Mouse (Mus musculus): ENCODE results near the gene Sfn. TPM values are rescaled to one million over a fixed set of nuclear protein-coding genes. Genes with fewer than 3 reads are reported as not detected.

The Sfn gene
- polyA plus RNA-seq, 1 experiment from 2014 or later: 339 TPM

GRCm38 (mm10) chr4:133559846-133560245, 42.1 kb downstream of the Sfn start:
- H3K9me3 ChIP-seq (replicated peaks; ENCODE audit: control insufficient read depth, low read length): 0 out of 2 replicates have a peak, but pooled peaks cover 4% of the 10 kb centered on the region
- H3K36me3 ChIP-seq (ENCODE audit: control insufficient read depth, insufficient read depth, low read length): no peaks in the 10 kb centered on the region
- no peak for ATAC-seq (ENCODE audit: insufficient read depth, low FRiP score)
- H3K4me1 ChIP-seq (ENCODE audit: control insufficient read depth, insufficient read depth, low read length): no peaks in the 10 kb centered on the region
- H3K4me2 ChIP-seq (ENCODE audit: low read depth, low read length): no peak overlapping the region
- 71% methylated on average over 4 of the region's 4 CpGs for WGBS
- H3K27ac ChIP-seq (ENCODE audit: low read length): no peak overlapping the region
- H3K4me3 ChIP-seq (replicated peaks; ENCODE audit: low read length): no peak overlapping the region
- no peaks in the 10 kb centered on the region for H3K27me3 ChIP-seq (ENCODE audit: control insufficient read depth, insufficient read depth, low read length)
- H3K9ac ChIP-seq (ENCODE audit: low read length): no peak overlapping the region

GRCm38 (mm10) chr4:133557041-133557717, 44.8 kb downstream of the Sfn start:
- H3K27me3 ChIP-seq (ENCODE audit: control insufficient read depth, insufficient read depth, low read length): no peaks in the 10 kb centered on the region
- no peaks in the 10 kb centered on the region for H3K9me3 ChIP-seq (replicated peaks; ENCODE audit: control insufficient read depth, low read length)
- no peak overlapping the region for H3K9ac ChIP-seq (ENCODE audit: low read length)
- ATAC-seq (ENCODE audit: insufficient read depth, low FRiP score): peak; percentile 39; the same call in 1 of the 2 replicates
- H3K4me2 ChIP-seq (ENCODE audit: low read depth, low read length): no peak overlapping the region
- no peak overlapping the region for H3K4me3 ChIP-seq (replicated peaks; ENCODE audit: low read length)
- no peak overlapping the region for H3K27ac ChIP-seq (ENCODE audit: low read length)
- 29% methylated on average over 10 of the region's 10 CpGs for WGBS
- no peaks in the 10 kb centered on the region for H3K36me3 ChIP-seq (ENCODE audit: control insufficient read depth, insufficient read depth, low read length)
- H3K4me1 ChIP-seq (ENCODE audit: control insufficient read depth, insufficient read depth, low read length): no peaks in the 10 kb centered on the region

GRCm38 (mm10) chr4:133553448-133554330, 48.3 kb downstream of the Sfn start:
- no peaks in the 10 kb centered on the region for H3K36me3 ChIP-seq (ENCODE audit: control insufficient read depth, insufficient read depth, low read length)
- 0 out of 2 replicates have a peak, but pooled peaks have one; percentile 16 for ATAC-seq (ENCODE audit: insufficient read depth, low FRiP score)
- 58% methylated on average over 19 of the region's 19 CpGs for WGBS
- H3K27me3 ChIP-seq (ENCODE audit: control insufficient read depth, insufficient read depth, low read length): no peaks in the 10 kb centered on the region
- H3K9me3 ChIP-seq (replicated peaks; ENCODE audit: control insufficient read depth, low read length): no peaks in the 10 kb centered on the region
- H3K4me1 ChIP-seq (ENCODE audit: control insufficient read depth, insufficient read depth, low read length): no peaks in the 10 kb centered on the region
- peak overlapping the region; percentile 55 for H3K9ac ChIP-seq (ENCODE audit: low read length)
- H3K27ac ChIP-seq (ENCODE audit: low read length): peak overlapping the region; percentile 73
- H3K4me2 ChIP-seq (ENCODE audit: low read depth, low read length): peak overlapping the region; percentile 43
- peak overlapping the region; percentile 29 for H3K4me3 ChIP-seq (replicated peaks; ENCODE audit: low read length)

GRCm38 (mm10) chr4:133552768-133553447, 49.1 kb downstream of the Sfn start, which contains the start of gene Nr0b2:
Gene Nr0b2 (plus strand): TSS chr4:133553376.
- H3K36me3 ChIP-seq (ENCODE audit: control insufficient read depth, insufficient read depth, low read length): no peaks in the 10 kb centered on the region
- H3K27me3 ChIP-seq (ENCODE audit: control insufficient read depth, insufficient read depth, low read length): no peaks in the 10 kb centered on the region
- peak; percentile 75 for ATAC-seq (ENCODE audit: insufficient read depth, low FRiP score)
- peak within 1 kb of the TSS; percentile 43 for H3K4me2 ChIP-seq (ENCODE audit: low read depth, low read length)
- H3K4me1 ChIP-seq (ENCODE audit: control insufficient read depth, insufficient read depth, low read length): no peaks in the 10 kb centered on the region
- WGBS: 46% methylated on average over 10 of the region's 10 CpGs
- peak within 1 kb of the TSS; percentile 29 for H3K4me3 ChIP-seq (replicated peaks; ENCODE audit: low read length)
- H3K9ac ChIP-seq (ENCODE audit: low read length): peak within 1 kb of the TSS; percentile 55
- H3K9me3 ChIP-seq (replicated peaks; ENCODE audit: control insufficient read depth, low read length): no peaks in the 10 kb centered on the region
- H3K27ac ChIP-seq (ENCODE audit: low read length): peak within 1 kb of the TSS; percentile 73

DNA sequence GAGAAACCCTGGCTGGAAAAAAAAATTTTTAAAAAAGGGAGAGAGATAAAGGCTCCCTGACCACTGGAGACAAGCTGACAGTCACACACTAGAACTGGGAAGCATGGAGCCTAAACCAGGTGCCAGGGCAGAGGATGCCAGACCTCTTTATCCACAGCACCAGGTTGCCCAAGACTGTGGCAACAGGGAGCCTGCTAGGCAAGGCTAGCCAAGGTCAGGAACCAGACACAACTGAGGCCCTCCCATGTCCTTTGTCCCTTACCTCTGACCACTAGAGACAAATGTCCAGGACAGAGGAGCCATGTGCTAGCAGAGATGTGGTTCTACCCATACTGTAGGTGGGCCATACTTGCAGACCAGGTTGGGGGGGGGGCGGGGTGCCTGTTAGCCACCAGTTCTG, 49.9 kb downstream of the Sfn start:
- no peaks in the 10 kb centered on the region for H3K36me3 ChIP-seq (ENCODE audit: control insufficient read depth, insufficient read depth, low read length)
- no peaks in the 10 kb centered on the region for H3K9me3 ChIP-seq (replicated peaks; ENCODE audit: control insufficient read depth, low read length)
- no peak overlapping the region; the same call in 1 of the 2 replicates for H3K27ac ChIP-seq (ENCODE audit: low read length)
- 64% methylated on average over 1 of the region's 1 CpGs for WGBS
- H3K9ac ChIP-seq (ENCODE audit: low read length): no peak overlapping the region
- H3K4me1 ChIP-seq (ENCODE audit: control insufficient read depth, insufficient read depth, low read length): no peaks in the 10 kb centered on the region
- no peaks in the 10 kb centered on the region for H3K27me3 ChIP-seq (ENCODE audit: control insufficient read depth, insufficient read depth, low read length)
- no peak overlapping the region for H3K4me2 ChIP-seq (ENCODE audit: low read depth, low read length)
- no peak for ATAC-seq (ENCODE audit: insufficient read depth, low FRiP score)
- no peak overlapping the region for H3K4me3 ChIP-seq (replicated peaks; ENCODE audit: low read length)

Small RNA genes within 50 kb of the gene (microRNA-seq; reads per million reads assigned to microRNA genes)
- gene Gm23158: not detected

Other genes with a start within 250 kb of the Sfn start
- gene Wdtc1, start 248.7 kb downstream of the Sfn start, polyA plus RNA-seq (2015; fragmentation: Nextera tagmentation; extraction: Ambion mirVana): 12.9 and 14.8 TPM in 2 replicates
- gene Slc9a1, start 232.5 kb downstream of the Sfn start, polyA plus RNA-seq (2015; fragmentation: Nextera tagmentation; extraction: Ambion mirVana): 10.1 and 10.7 TPM in 2 replicates
- gene Tent5b, start 122.0 kb downstream of the Sfn start, polyA plus RNA-seq (2015; fragmentation: Nextera tagmentation; extraction: Ambion mirVana): 7.9 and 12.6 TPM in 2 replicates
- 0.50 and 0.75 TPM in 2 replicates for gene Trnp1, start 103.6 kb downstream of the Sfn start, polyA plus RNA-seq (2015; fragmentation: Nextera tagmentation; extraction: Ambion mirVana)
- 33.7 and 39.0 TPM in 2 replicates for gene Kdf1, start 83.2 kb downstream of the Sfn start, polyA plus RNA-seq (2015; fragmentation: Nextera tagmentation; extraction: Ambion mirVana)
- 194 and 218 TPM in 2 replicates for gene Nudc, start 56.2 kb downstream of the Sfn start, polyA plus RNA-seq (2015; fragmentation: Nextera tagmentation; extraction: Ambion mirVana)
- 6.6 and 7.2 TPM in 2 replicates for gene Nr0b2, start 48.8 kb downstream of the Sfn start, polyA plus RNA-seq (2015; fragmentation: Nextera tagmentation; extraction: Ambion mirVana)
- 3.9 and 4.2 TPM in 2 replicates for gene Gpatch3, start 27.4 kb downstream of the Sfn start, polyA plus RNA-seq (2015; fragmentation: Nextera tagmentation; extraction: Ambion mirVana)
- 13.8 and 14.3 TPM in 2 replicates for gene Gpn2, start 17.8 kb downstream of the Sfn start, polyA plus RNA-seq (2015; fragmentation: Nextera tagmentation; extraction: Ambion mirVana)
- 2.0 and 3.4 TPM in 2 replicates for gene Zdhhc18, start 48.0 kb upstream of the Sfn start, polyA plus RNA-seq (2015; fragmentation: Nextera tagmentation; extraction: Ambion mirVana)
- gene Pigv, start 70.5 kb upstream of the Sfn start, polyA plus RNA-seq (2015; fragmentation: Nextera tagmentation; extraction: Ambion mirVana): 17.9 and 20.1 TPM in 2 replicates
- 25.0 and 26.1 TPM in 2 replicates for gene Arid1a, start 154.6 kb upstream of the Sfn start, polyA plus RNA-seq (2015; fragmentation: Nextera tagmentation; extraction: Ambion mirVana)

Measured in stomach, embryonic 16.5 days (tissue).